Mouse (Mus musculus) layer of hippocampus, adult 11-12 months (tissue): Measurements from ENCODE around the gene Rxylt1.

Source experiments
- DNase-seq: peaks from one replicate; pipeline ENCODE4 v3.0.0; 2022; ENCODE audit warnings: low spot score

Rxylt1 gene

DNA sequence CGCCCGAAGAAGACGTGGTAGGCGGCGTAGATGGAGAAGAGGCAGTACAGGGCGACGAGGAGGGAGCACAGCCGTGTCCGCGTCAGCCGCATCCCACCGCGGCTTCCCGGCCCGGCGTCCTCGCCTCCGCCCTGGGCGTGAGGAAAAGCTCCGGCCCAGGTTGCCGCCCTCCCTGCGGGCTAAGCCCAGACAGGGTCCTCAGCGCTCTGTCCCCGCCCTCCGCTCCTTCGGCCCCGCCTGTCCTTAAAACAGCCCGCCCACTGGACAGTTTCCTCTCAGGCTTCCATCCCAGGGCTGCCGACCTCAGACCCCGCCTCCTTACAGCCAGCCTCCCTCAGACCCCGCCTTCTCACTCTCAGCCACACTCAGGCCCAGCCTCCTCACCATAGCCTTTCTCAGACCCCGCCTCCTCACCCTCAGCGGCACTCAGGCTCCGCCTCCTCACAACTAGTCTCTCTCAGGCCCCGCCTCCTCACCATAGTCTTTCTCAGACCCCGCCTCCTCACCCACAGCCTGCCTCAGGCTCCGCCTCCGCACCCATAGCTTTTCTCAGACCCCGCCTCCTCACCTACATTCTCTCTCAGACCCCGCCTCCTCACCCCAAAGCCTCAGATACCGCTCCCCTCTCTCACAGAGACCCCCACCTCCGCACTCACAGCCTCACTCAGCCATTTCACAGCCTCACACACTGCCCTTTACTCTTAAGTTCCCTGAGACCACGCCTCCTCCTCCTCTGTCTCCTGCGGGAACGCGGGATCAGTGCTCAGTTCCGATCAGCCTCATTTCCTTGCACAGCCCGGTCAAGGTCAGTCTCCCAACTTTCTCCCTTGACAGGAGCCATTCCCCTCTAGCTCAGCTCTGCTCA, at the start of gene Rxylt1:
Gene Rxylt1, minus strand, starts transcription at position 392 of the 865 bp plus-strand sequence.
- peak; percentile 96 for DNase-seq

GRCm38 (mm10) chr10:122121290-122121970, 24.3 kb upstream of the Rxylt1 start:
- DNase-seq, result no peak

- no peak for DNase-seq
These were observed 23.5 kb upstream of the Rxylt1 start for GRCm38 (mm10) chr10:122120500-122121289.

- DNase-seq, result no peak
These were observed 22.3 kb upstream of the Rxylt1 start for GRCm38 (mm10) chr10:122119451-122119850.

DNA sequence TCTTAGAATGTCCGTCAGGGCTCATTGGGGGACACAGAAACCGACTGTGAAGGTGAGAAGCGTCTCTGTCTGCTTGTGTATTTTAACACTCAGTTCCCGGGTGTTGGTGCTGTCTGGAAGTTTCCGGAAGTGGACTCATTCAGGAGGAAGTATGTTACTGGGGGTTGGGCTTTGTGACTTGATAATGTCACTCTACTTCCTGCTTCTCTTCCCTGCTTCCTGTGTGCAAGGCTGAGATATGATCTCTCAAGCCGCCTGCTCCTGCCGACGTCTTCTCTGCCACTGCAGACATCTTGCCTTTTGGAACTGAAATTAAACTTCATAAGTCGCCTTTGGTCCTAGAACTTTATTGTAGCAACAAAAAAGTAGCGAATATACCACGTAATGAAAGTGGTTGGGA, 19.5 kb upstream of the Rxylt1 start:
- no peak for DNase-seq

DNA sequence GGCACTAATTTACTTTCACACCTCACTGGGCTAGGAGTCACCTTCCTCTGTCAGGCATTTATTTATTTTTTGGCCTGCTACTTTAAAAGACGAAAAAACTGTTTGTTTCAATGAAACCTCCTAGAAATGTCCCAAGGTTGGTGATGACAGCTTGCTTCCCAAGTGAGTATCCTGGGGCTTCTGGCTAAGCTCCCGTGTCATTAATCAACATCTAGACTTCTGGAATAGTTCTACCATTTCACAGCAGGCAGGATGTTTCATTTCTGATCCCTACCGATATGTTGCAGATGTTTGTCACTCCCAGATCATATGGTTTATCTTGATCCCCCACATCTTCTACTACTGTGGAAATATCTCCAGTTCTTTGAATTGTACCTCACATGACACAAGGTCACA, 9.5 kb upstream of the Rxylt1 start:
- no peak for DNase-seq

DNA sequence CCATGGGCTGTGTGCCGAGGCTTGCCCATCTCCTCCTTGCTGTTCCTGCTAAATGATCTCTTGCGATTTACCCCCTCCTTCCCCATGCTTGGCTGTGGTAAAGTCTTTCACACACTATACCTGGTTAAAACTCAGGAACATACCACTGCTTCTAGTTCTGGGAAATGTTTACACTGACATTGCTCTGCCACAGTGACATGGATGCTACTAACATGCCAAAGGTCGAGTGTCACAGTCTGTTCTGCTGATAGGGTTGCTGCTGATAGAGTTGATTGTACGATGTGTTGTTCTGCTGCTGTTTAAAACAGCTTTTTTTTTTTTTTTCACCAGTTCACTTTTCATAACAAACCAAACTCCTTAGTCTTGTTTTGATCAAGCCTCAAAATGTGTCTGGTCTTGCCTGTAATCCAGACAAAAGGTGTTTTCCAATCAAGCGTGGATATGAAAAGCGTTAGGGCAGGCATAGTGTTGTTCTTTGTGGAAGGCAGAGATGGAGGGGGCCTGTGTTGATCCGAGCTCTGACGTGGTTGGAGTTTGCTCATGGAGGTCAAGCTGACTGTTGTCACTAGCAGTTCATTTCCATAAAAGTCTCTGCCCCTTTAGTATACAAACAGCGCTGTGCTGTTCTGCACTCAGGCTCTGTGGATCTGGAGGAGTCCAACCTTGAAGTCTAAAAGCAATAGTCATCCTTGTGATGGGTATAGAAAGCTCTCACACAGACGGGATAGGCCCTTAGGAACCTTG, 8.9 kb upstream of the Rxylt1 start:
- DNase-seq, result no peak

DNA sequence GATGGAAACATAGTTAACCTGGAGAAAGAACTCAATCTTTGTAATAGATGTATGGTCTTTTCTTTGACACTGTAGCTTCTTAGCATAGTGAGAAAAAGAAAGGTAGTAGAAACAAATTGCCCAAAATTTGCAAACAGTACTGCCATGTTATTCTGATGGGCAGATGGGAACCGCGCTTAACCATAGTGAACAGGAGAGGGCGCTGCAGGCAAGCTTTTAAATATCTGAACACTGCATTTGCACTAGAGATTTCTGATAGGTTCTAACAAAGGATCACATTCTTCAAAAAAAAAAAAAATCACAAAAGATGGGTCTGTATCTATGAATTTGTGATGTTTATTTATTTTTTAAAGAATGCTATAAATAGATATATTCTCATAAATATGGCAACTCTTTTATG, 8.2 kb upstream of the Rxylt1 start:
- peak; percentile 77 for DNase-seq

DNA sequence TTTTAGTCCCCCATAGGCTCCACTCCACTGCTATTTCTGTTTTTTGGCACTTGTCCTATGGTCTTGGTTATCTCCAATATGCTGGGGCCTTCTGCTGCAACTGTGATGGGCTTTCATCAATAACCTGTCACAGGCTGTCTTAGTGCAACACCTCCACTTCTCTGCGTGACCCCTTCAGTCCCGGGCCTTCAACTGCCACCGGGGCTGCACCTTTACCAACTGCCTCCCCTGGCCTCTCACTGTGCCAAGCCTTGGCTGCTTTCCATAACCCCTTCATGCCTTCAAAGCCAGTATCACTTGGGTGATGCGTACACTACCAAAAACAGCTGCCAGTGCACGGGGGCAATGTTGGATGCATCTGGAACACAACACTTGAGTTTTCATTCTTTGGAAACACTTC, 5.5 kb upstream of the Rxylt1 start:
- no peak for DNase-seq

DNA sequence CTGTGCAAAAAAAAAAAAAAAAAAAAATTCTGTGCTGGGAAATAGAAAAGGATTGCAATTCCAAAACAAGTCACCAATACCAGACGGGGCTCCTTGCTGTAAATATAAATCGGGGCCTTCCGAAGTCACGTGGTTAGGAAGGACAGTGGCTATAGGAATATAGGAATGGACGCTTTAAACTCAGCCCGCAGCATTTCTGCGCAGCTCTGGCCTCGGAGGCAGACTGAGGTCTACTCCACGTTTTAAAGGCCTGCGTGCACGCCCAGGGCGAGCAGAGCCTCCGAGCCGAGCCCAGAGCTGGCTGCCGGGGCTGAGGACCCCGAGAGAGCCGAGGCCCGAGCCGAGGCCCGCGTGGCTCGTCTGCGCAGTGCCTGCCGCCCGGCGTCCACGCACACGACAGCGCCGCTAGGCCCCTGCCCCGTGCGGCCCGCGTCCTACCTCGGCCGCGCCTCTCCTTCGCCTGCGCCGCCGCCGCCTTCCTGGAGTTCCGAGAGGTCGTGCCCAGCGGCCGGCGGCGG, 650 bp downstream of the Rxylt1 start:
- peak; percentile 33 for DNase-seq

DNA sequence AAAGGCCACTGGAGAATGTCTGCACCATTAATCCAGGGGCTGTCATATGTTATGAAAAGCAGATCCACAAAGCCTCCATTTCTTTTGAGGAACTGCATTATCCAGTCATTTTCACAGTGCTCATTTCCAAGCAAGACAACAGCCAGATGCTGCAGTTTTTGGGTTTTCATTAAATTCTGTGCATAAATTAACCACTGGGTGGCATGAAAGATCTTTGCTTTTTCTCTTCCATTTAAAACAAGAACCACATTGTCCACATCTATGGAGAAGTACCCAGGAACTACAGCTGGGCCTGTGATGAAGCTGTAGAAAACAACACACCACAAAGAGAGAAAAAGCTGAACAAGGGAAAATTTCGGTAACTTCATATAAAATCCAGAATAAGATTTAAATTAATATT, 6.7 kb downstream of the Rxylt1 start:
- no peak for DNase-seq

GRCm38 (mm10) chr10:122081352-122081751, 15.8 kb downstream of the Rxylt1 start:
- DNase-seq, result no peak

- no peak for DNase-seq
These were observed 28.0 kb downstream of the Rxylt1 start for GRCm38 (mm10) chr10:122069153-122069552.

DNA sequence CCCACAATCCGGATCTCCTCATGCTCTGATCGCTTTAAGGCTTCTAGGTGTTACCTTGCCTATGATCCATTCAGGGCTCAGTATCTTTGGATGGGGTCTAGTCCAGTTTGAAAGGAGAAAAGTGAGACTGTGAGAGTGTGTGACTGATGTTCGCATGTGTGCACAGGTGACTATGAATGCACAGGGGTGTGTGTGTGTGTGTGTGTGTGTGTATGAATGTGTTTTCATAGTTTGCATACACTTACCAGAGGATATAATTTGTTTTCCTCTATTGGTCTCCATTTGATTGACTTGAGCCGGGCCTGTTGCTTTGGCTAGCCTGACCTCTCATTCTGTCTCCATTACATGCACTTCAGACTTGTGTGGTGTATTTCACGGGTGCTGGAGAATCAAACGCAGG, 41.3 kb downstream of the Rxylt1 start:
- DNase-seq, result no peak

- peak; percentile 21 for DNase-seq
These were observed 42.6 kb downstream of the Rxylt1 start for GRCm38 (mm10) chr10:122054535-122054934.

GRCm38 (mm10) chr10:122051831-122052230, 45.3 kb downstream of the Rxylt1 start:
- peak; percentile 94 for DNase-seq

GRCm38 (mm10) chr10:122047727-122048365, 49.3 kb downstream of the Rxylt1 start:
- peak; percentile 80 for DNase-seq

DNA sequence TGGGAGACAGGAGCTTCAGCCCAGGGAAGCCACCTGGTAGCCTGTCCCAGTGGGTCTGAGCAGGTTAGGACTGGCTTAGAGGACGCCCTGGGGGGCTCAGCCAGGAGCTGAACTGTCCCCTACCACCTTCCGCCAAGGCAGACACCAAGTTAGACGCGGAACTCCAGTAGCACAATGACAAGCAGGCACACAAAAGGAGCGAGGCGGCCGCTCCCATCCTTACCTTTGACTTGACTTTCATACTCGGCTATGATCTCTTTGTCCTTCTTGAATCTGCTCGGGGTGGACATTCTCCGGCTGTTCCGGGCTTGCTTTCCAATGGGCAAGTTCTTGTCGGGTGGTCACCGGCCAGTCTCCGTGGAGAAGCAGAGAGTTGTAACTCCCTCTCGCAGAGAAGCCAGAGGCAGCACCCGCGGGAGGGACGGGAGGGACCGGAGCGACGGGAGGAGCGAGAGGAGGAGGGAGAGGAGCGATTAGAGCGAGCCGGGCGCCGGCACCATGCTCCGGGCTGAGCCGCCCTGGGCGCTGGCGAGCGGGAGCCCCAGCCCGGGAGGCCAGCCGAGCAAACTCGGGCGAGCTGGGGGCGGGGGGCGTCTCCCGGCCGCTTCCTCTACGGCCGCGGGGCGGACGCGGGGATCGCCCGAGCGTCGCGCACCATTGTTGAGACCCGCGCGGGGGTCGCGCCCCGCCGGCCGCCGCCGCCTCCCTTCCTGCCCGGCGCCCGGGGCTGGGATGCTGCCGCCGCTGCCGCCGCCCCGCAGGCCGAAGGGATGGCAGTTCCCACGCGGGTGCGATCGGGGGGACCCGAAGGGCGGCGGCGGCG, 50.1 kb downstream of the Rxylt1 start, which contains the start of gene Srgap1:
Gene Srgap1, minus strand, starts transcription at position 412 of the 823 bp plus-strand sequence.
- peak; percentile 35 for DNase-seq

DNA sequence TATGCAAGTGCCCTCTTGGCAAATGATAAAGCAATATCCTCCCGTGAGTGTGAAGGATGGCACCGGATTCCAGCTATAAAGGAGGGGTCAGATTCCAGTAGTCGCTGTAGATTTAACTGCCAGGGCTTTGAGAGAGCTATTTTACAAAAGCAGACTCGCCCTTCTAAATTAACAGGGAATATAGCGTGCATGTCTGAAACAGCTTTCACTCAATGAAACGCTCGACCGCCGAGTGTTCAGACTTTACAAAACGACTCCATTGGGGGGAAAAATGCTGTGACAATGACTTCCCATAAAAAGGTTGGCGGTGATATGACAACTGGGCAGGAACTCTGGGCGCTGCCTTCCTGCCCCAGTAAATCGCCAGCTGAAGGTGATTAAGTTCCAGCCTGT, 50.7 kb downstream of the Rxylt1 start:
- no peak for DNase-seq

GRCm38 (mm10) chr10:122045946-122046345, 51.2 kb downstream of the Rxylt1 start:
- no peak for DNase-seq
